Mouse (Mus musculus) CH12.LX (cell line): ENCODE data around the gene Sdf2l1. TPM values are rescaled to one million over a fixed set of nuclear protein-coding genes. Genes with fewer than 3 reads are reported as not detected.

Experiments used
- DNase-seq: peaks from one replicate; pipeline ENCODE4 v3.0.0-alpha.2; 2013; ENCODE audit errors: extremely low read depth
- H3K27ac ChIP-seq: 2 replicates; pipeline ENCODE4 v1.5.1; 2012; ENCODE audit warnings: low read depth, mild to moderate bottlenecking, control low read depth, moderate library complexity; ENCODE audit not compliant: insufficient read depth
- H3K27me3 ChIP-seq: replicated peaks from 2 replicates; pipeline ENCODE3; 2012; ENCODE audit warnings: inconsistent platforms
- H3K36me3 ChIP-seq, 2 experiments: replicated peaks in 1 of 2; 2 replicates each; pipeline versions ENCODE3 to v1.6.1; 2012; ENCODE audit warnings: inconsistent platforms in 1 of 2, low read length in 1 of 2, mild to moderate bottlenecking in 1 of 2, mixed read lengths in 1 of 2, moderate library complexity in 1 of 2; ENCODE audit not compliant: control insufficient read depth in 1 of 2, insufficient read depth in 1 of 2
- H3K4me1 ChIP-seq, 2 experiments: 2 replicates each; pipeline ENCODE4 v1.6.1; 2012; ENCODE audit warnings: inconsistent platforms in 1 of 2, moderate library complexity in 1 of 2; ENCODE audit not compliant: insufficient read depth in 2 of 2, control insufficient read depth in 1 of 2
- H3K4me2 ChIP-seq: 2 replicates; pipeline ENCODE4 v1.6.1; 2012; ENCODE audit warnings: low read depth, mild to moderate bottlenecking, control low read depth; ENCODE audit not compliant: poor library complexity, insufficient read depth, severe bottlenecking
- H3K4me3 ChIP-seq, 3 experiments: fragments of 150-350 bp in 1 of 3; sonication (generic) in 1 of 3; replicated peaks in 1 of 3; 2 replicates each; pipeline versions ENCODE3 to v1.5.1; 2011 to 2012; ENCODE audit warnings: low read depth in 2 of 3, low read length in 2 of 3, mild to moderate bottlenecking in 2 of 3, moderate library complexity in 2 of 3, control low read depth in 1 of 3, improper control_type of control experiment in 1 of 3, inconsistent platforms in 1 of 3, mixed read lengths in 1 of 3; ENCODE audit not compliant: poor library complexity in 1 of 3
- H3K79me2 ChIP-seq: replicated peaks from 2 replicates; pipeline ENCODE4 v1.6.1; 2012; ENCODE audit warnings: mild to moderate bottlenecking, moderate library complexity; ENCODE audit not compliant: control insufficient read depth, poor library complexity, insufficient read depth, severe bottlenecking; ENCODE audit errors: extremely low read depth
- H3K9ac ChIP-seq: 2 replicates; pipeline ENCODE4 v1.6.1; 2012; ENCODE audit warnings: low read depth, mild to moderate bottlenecking, control low read depth, moderate library complexity; ENCODE audit not compliant: insufficient read depth
- H3K9me3 ChIP-seq: replicated peaks from 2 replicates; pipeline ENCODE3; 2012; ENCODE audit warnings: low read length, inconsistent platforms, mixed read lengths
- CHD1 ChIP-seq: IDR thresholded peaks from 2 replicates; pipeline ENCODE4 v1.6.1; 2012; ENCODE audit warnings: low read depth, low read length, improper control_type of control experiment, inconsistent platforms
- CHD2 ChIP-seq: IDR thresholded peaks from 2 replicates; pipeline ENCODE4 v1.6.1; 2011; ENCODE audit warnings: low read length, improper control_type of control experiment
- EP300 ChIP-seq: IDR thresholded peaks from 2 replicates; pipeline ENCODE4 v1.6.1; 2011; ENCODE audit warnings: low read length, improper control_type of control experiment
- ETS1 ChIP-seq: conservative IDR thresholded peaks from 2 replicates; pipeline ENCODE4 v1.6.1; 2012; ENCODE audit warnings: low read depth, mild to moderate bottlenecking, inconsistent platforms, low read length, improper control_type of control experiment, moderate library complexity
- GABPA ChIP-seq: IDR thresholded peaks from 2 replicates; pipeline ENCODE4 v1.6.1; 2012; ENCODE audit warnings: low read depth, low read length, improper control_type of control experiment, inconsistent platforms; ENCODE audit not compliant: insufficient replicate concordance
- HCFC1 ChIP-seq: IDR thresholded peaks from 2 replicates; pipeline ENCODE4 v1.6.1; 2012; ENCODE audit warnings: low read depth, mild to moderate bottlenecking, inconsistent platforms, low read length, improper control_type of control experiment
- KAT2A ChIP-seq: IDR thresholded peaks from 2 replicates; pipeline ENCODE4 v1.6.1; 2012; ENCODE audit warnings: low read length, improper control_type of control experiment, inconsistent platforms; ENCODE audit not compliant: insufficient replicate concordance
- MAFK ChIP-seq: IDR thresholded peaks from 2 replicates; pipeline ENCODE4 v1.6.1; 2011; ENCODE audit warnings: low read length, improper control_type of control experiment; ENCODE audit not compliant: insufficient replicate concordance
- MAX ChIP-seq: IDR thresholded peaks from 2 replicates; pipeline ENCODE4 v1.6.1; 2011; ENCODE audit warnings: low read length, improper control_type of control experiment
- MAZ ChIP-seq: IDR thresholded peaks from 2 replicates; pipeline ENCODE4 v1.6.1; 2012; ENCODE audit warnings: low read depth, mild to moderate bottlenecking, inconsistent platforms, low read length, improper control_type of control experiment, moderate library complexity
- NRF1 ChIP-seq: IDR thresholded peaks from 2 replicates; pipeline ENCODE4 v1.6.1; 2014; ENCODE audit warnings: low read depth, mild to moderate bottlenecking, inconsistent platforms, low read length, improper control_type of control experiment, moderate library complexity
- POLR2A ChIP-seq: IDR thresholded peaks from 2 replicates; pipeline ENCODE4 v1.6.1; 2011; ENCODE audit warnings: low read depth, mild to moderate bottlenecking, improper control_type of control experiment, low read length
- POLR2AphosphoS2 ChIP-seq: IDR thresholded peaks from 2 replicates; pipeline ENCODE4 v1.6.1; 2011; ENCODE audit warnings: low read depth, low read length, improper control_type of control experiment
- RAD21 ChIP-seq: IDR thresholded peaks from 2 replicates; pipeline ENCODE4 v1.6.1; 2011; ENCODE audit warnings: low read depth, mild to moderate bottlenecking, low read length, improper control_type of control experiment, moderate library complexity
- RCOR1 ChIP-seq: conservative IDR thresholded peaks from 2 replicates; pipeline ENCODE4 v1.6.1; 2012; ENCODE audit warnings: low read depth, mild to moderate bottlenecking, inconsistent platforms, low read length, improper control_type of control experiment
- SIN3A ChIP-seq: IDR thresholded peaks from 2 replicates; pipeline ENCODE4 v1.6.1; 2012; ENCODE audit warnings: low read length, improper control_type of control experiment, inconsistent platforms
- TBP ChIP-seq: conservative IDR thresholded peaks from 2 replicates; pipeline ENCODE4 v1.6.1; 2011; ENCODE audit warnings: low read depth, low read length, improper control_type of control experiment
- UBTF ChIP-seq: IDR thresholded peaks from 2 replicates; pipeline ENCODE4 v1.6.1; 2012; ENCODE audit warnings: low read depth, mild to moderate bottlenecking, inconsistent platforms, low read length, improper control_type of control experiment, moderate library complexity
- USF1 ChIP-seq: IDR thresholded peaks from 2 replicates; pipeline ENCODE4 v1.6.1; 2014; ENCODE audit warnings: low read depth, mild to moderate bottlenecking, inconsistent platforms, low read length, improper control_type of control experiment
- USF2 ChIP-seq: conservative IDR thresholded peaks from 2 replicates; pipeline ENCODE4 v1.6.1; 2011; ENCODE audit warnings: low read depth, low read length, improper control_type of control experiment
- ZC3H11A ChIP-seq: IDR thresholded peaks from 2 replicates; pipeline ENCODE4 v1.6.1; 2012; ENCODE audit warnings: low read depth, mild to moderate bottlenecking, inconsistent platforms, low read length, improper control_type of control experiment
- ZKSCAN1 ChIP-seq: IDR thresholded peaks from 2 replicates; pipeline ENCODE4 v1.6.1; 2012; ENCODE audit warnings: low read depth, inconsistent platforms, low read length, improper control_type of control experiment, borderline replicate concordance
- dilution Hi-C: fragments of 300-500 bp; cut with MboI; formaldehyde crosslinking; loops from 2 replicates; pipeline ENCODE4 v1.14.3; 2020; ENCODE audit warnings: low sequenced_read_pairs; ENCODE audit not compliant: extremely low pct_unique_long_range_greater_than_20kb, extremely low pct_ligation_motif_present
- in situ Hi-C: fragments of 300-500 bp; cut with MboI; formaldehyde crosslinking; loops from 3 replicates; pipeline ENCODE4 v1.14.3; 2019; ENCODE audit warnings: low sequenced_read_pairs, low pct_ligation_motif_present, low pct_unique_long_range_greater_than_20kb, mixed read lengths
- polyA plus RNA-seq: library from polyadenylated mRNA; unstranded; fragments of >175 nt; gene quantifications from 2 replicates; pipeline ENCODE4 v1.2.1, GENCODE M21; 2012; ENCODE audit warnings: low read depth; ENCODE audit not compliant: insufficient read length
- total RNA-seq, 2 experiments: library from RNA; depleted of rRNA; stranded (reverse); fragments of 300-350 nt in 1 of 2; fragments of >200 nt in 1 of 2; gene quantifications; 2 replicates each; pipeline ENCODE4 v1.2.3; 2012 to 2014

The Sdf2l1 gene
- total and polyA plus RNA-seq, 3 experiments = 159 to 235 (median 168) TPM

GRCm38 (mm10) chr16:17110771-17111743 is 21.1 kb downstream of the Sdf2l1 start, which contains the start of gene Ppil2 (continued):
- TF ChIP-seq CHD1 = no peak
- TF ChIP-seq HCFC1 = peak; percentile 99
- no peak for TF ChIP-seq ZC3H11A
- TF ChIP-seq TBP = peak; percentile 80
- TF ChIP-seq USF2 = no peak
- peak; percentile 71; the same call in 1 of the 2 replicates for TF ChIP-seq GABPA
- TF ChIP-seq RCOR1 = no peak
- TF ChIP-seq POLR2A = peak; percentile 95
- TF ChIP-seq SIN3A = peak; percentile 94
- TF ChIP-seq MAZ = 0 out of 2 replicates have a peak, but pooled peaks have one; percentile 32
- TF ChIP-seq KAT2A = peak; percentile 97
- TF ChIP-seq USF1 = no peak
- peak; percentile 82 for TF ChIP-seq MAX
- TF ChIP-seq, all 38 proteins: peak for 23

DNA sequence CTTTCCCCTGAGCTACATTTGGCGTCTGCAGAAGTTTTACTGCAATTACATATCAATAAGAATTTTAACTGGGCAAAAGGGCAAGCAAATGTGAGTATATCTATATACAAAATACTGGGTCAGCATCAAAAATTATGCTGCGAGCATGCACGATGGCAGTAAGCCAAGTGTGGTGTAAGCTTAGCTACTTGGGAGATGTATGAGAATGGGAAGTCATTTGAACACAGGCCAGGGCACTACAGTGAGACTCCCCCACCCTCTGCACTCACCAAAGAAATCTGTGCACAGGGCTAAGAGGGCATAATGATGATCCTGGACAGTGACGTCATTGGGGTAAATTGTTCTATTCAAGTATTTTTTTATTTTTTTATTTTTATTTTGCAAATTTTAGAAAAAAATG is 27.6 kb downstream of the Sdf2l1 start:
- in situ Hi-C loops = no loop called here

More for the DNA sequence above, 27.6 kb downstream of the Sdf2l1 start:
- Histone ChIP-seq H3K9me3 (no peaks in the 10 kb centered on the region), H3K9ac (no peak overlapping the region), H3K27ac (no peak overlapping the region), H3K36me3 (peaks cover 58 to 89% of the 10 kb centered on the region in 2 experiments), H3K4me3 (no peak overlapping the region), H3K27me3 (no peaks in the 10 kb centered on the region), H3K4me1 (peaks cover 2 to 6% of the 10 kb centered on the region in 2 experiments; a peak in 2 of 4 replicates), H3K4me2 (no peak overlapping the region), H3K79me2 (peaks cover 15% of the 10 kb centered on the region)
- dilution Hi-C loops = no loop called here
- DNase-seq = no peak
- TF ChIP-seq MAFK = no peak
- TF ChIP-seq NRF1 = no peak
- no peak for TF ChIP-seq MAX
- no peak for TF ChIP-seq RAD21
- no peak for TF ChIP-seq SIN3A
- no peak for TF ChIP-seq ZKSCAN1
- TF ChIP-seq UBTF = no peak
- no peak for TF ChIP-seq CHD2
- no peak for TF ChIP-seq ETS1
- TF ChIP-seq KAT2A = no peak
- no peak for TF ChIP-seq POLR2AphosphoS2
- TF ChIP-seq EP300 = no peak
- TF ChIP-seq POLR2A = no peak
- TF ChIP-seq GABPA = no peak
